Mouse (Mus musculus): ENCODE measurements around the gene Nup107.
"Not testable (repeated sequence)": the region's sequence is repeated elsewhere in the genome, so short reads cannot be mapped to it uniquely, and the experiment has no call there.

Gene Nup107

GRCm38 (mm10) chr10:117763588-117764190 is 28.8 kb downstream of the Nup107 start:
- no peak for DNase-seq (ENCODE audit: low spot score)

DNA sequence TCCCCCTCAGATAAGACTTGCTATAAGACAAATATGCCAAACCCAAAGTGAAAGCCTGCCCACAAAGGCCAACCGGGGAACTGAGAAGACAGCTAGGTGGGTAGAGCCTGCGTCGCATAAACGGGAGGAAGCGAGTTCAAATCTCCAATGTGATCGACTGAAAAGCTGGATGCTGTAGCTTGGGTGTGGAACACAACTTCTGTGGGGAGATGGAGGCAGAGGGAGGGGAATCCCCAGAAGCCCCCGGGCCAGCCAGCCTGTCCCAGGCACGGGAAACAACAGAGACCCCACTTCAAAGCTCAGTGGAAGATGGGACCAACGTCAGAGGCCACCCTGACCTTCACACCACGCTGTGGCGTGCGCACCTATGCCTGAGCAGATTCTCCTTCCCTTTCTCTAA is 29.5 kb downstream of the Nup107 start:
- DNase-seq (ENCODE audit: low spot score): no peak

- DNase-seq (ENCODE audit: low spot score): no peak
Measured at GRCm38 (mm10) chr10:117762281-117762830, 30.1 kb downstream of the Nup107 start.

DNA sequence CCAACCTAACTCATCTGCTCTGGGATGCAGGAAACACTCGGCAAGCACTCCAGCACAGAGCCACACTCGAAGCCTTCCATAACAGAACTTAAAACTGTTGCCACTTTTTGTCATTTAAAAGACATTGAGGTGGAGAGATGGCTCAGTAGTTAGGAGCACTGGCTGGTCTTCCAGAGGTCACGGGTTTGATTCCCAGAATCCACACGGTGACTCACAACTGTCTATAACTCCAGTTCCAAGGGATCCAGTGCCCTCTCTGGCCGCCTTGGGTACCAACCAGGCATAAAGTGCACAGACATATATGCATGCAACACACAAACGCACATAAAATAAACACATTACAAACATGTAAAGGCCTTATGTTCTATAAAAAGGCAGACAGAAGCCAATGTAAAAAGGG is 31.0 kb downstream of the Nup107 start:
- no peak for DNase-seq (ENCODE audit: low spot score)

DNA sequence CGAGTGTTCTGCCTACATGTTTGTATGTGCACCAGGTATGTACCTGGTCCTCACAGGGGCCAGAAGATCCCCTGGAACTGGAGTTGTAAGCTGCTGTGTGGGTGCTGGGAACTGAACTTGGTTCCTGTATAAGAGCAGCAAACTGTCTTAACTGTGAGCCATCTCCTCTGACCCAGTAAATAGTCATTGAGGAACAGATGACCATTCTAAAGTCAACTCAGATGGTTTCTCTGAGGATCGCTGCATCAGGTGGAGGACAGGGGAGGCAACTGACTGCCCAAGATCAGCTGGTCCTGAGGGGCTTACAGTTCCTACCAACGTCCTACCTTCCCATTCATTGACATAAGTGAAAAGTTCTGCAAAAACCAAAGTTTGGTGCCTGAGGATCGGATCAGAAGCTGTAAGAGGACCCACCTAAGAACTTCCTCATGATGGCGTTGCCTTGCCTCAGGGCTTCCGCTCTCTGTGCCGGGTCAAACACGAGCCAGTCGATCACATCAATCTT is 31.6 kb downstream of the Nup107 start:
- DNase-seq (ENCODE audit: low spot score): no peak

- no peak for DNase-seq (ENCODE audit: low spot score)
Measured at GRCm38 (mm10) chr10:117759844-117760630, 32.5 kb downstream of the Nup107 start.

- no peak for DNase-seq (ENCODE audit: low spot score)
Measured at GRCm38 (mm10) chr10:117758749-117759727, 33.5 kb downstream of the Nup107 start.

DNA sequence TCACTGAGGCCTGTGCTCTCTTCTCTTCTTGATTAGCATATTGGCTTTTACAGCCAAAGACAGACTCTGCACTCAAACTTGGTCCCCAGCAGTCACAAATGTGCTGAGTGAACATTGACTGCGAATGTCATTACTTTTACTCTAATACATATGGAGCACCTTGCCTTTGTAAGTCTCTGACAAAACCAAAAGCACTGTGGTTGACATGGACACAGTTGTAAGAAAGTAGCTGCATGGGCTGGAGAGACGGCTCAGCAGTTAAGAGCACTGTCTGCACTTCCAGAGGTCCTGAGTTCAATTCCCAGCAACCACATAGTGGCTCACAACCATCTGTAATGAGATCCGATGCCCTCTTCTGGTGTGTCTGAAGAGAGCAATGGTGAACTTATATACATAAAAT is 34.2 kb downstream of the Nup107 start:
- not testable (repeated sequence) for DNase-seq (ENCODE audit: low spot score)

DNA sequence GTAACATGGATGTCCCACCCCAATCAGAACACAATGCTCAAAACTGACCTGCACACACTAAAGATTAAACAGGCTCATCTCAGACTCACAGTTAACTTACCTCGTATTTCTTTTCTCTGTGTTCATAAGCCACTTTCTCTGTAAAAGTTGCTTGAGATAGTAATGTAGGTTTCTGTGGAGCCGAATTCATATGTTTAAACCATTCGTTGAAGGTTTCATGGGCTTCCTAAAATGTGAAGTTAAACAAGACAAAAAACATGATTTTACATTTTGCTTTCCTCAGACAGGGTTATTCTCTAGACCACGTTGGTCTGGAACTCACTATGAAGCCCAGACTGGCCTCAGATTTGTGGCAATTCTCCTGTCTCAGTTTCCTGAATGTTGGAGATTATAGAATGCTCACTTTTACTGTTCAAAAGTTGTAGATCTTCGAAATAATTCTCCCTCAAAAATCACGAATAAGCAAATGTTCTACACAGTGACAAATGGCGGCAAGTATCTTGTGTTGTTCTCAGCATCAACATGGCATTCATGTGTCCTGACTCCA is 34.6 kb downstream of the Nup107 start:
- no peak for DNase-seq (ENCODE audit: low spot score)

- no peak for DNase-seq (ENCODE audit: low spot score)
Measured at GRCm38 (mm10) chr10:117757259-117757658, 35.2 kb downstream of the Nup107 start.

DNA sequence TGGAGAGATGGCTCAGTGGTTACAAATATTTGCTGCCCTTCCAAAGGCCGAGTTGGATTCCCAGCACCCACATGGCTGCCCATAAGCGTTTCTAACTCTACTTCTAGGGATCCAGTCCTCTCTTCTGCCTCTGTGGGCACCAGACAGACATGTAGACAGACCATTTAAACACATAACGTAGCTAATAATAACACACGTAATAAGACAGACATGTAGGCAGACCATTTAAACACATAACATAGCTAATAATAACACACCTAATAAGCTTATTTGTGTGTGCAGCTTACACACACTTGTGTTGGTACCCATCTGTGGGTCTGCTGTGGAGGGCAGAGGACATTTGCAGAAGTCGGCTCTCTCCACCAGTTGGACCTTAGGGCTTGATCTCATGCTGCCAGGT is 35.7 kb downstream of the Nup107 start:
- no peak for DNase-seq (ENCODE audit: low spot score)

- DNase-seq (ENCODE audit: low spot score): no peak
Measured at GRCm38 (mm10) chr10:117755799-117756467, 36.6 kb downstream of the Nup107 start.

GRCm38 (mm10) chr10:117755086-117755798 is 37.3 kb downstream of the Nup107 start:
- DNase-seq (ENCODE audit: low spot score): no peak

DNA sequence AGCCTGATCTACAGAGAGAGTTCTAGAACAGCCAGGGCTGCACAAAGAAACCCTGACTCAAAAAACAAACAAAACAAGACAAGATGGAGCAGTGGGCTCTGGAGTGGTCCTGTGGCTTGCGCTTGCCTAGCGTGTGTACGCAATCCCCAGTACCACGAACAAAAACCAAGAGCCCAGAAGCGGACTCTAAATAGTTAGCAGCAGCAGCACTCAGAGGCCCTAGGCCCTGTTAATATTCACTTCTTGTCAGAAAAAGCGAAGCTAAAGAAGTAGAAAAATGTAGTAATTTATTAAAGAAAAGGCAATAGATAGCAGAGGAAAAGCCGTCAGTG is 37.9 kb downstream of the Nup107 start:
- no peak for DNase-seq (ENCODE audit: low spot score)

GRCm38 (mm10) chr10:117753711-117754608 is 38.5 kb downstream of the Nup107 start:
- DNase-seq (ENCODE audit: low spot score): no peak

- no peak for DNase-seq (ENCODE audit: low spot score)
Measured at GRCm38 (mm10) chr10:117752851-117753647, 39.5 kb downstream of the Nup107 start.

DNA sequence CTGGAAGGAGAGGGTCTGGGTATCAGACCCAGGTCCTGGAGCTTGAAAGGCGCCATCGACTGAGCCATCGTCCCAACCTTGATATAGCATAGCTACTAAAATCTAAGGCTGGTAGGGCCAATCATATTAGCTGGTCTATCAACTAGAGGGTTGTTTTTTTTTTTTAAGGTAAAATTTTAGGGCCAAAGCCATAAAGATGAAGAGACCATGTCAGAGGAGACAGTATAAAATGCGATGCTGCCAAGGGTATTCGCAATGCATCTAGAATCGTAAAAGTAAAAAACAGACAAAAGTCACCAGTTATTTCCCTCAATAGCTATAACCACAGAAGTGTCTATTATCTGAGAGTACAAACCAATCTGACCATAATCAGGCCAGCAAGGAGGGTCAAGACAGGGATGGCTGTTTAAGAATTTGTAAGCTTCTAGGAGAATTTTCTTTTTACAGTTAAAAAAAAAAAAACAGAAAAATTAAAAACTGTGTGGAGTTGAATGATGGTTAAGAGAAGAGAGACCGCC is 40.1 kb downstream of the Nup107 start:
- DNase-seq (ENCODE audit: low spot score): no peak

DNA sequence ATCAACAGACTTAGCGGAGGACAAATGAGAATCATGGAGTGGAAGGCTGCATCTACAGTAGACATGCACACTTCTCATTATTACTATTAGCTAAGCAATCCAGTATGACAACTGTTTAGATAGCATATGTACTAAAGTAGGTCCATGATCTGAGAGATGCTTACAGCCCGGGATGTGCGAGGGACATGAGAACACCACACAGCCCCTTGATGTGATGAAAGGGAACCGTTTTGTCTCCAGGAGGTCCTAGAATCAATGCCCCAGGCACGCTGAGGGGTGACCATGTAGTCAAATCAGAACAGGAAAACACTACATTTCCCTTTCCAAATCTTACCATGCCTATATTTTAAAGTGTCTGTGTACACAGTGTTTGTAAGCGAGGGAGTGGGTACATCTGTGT is 40.8 kb downstream of the Nup107 start:
- DNase-seq (ENCODE audit: low spot score): no peak

GRCm38 (mm10) chr10:117751282-117751610 is 41.3 kb downstream of the Nup107 start:
- DNase-seq (ENCODE audit: low spot score): no peak

Measured in ovary, adult 18-20 months (tissue).